Mouse (Mus musculus): Measurements from ENCODE around the gene Sgpp2. TPM values are rescaled to one million over a fixed set of nuclear protein-coding genes. Genes with fewer than 3 reads are reported as not detected.
A peak's percentile ranks its signal among the peaks of the same experiment; 100 is the strongest.

Gene Sgpp2
- polyA plus RNA-seq, 1 experiment from 2014 or later = 22.1 TPM

DNA sequence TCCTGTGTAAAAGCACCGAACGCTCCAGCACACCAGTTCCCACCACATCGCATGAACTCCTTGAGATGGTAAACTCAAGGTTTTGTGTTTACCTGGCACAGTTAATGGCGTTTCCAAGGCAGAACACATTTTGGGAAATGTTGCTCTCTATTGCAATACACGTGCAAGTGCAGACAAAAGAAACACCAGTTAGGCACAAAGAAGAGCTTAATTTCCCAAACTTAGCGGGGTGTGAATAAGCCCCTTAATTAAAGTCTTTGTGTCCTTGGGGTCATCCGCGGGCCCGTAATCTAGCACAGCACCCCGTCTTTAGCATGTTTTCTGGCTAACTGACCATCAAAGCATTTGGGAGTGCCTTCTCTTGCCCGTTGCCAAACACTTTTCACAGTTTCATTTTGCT is 118.7 kb downstream of the Sgpp2 start:
- Histone ChIP-seq H3K27me3 (ENCODE audit: insufficient read depth, low read length) (no peaks in the 10 kb centered on the region), H3K4me1 (ENCODE audit: insufficient read depth, low read length) (peaks cover 18% of the 10 kb centered on the region), H3K9me3 (ENCODE audit: low read length) (no peaks in the 10 kb centered on the region), H3K9ac (replicated peaks; ENCODE audit: low read length) (no peak overlapping the region), H3K27ac (ENCODE audit: low read length) (no peak overlapping the region), H3K36me3 (ENCODE audit: insufficient read depth, low read length) (no peaks in the 10 kb centered on the region), H3K4me2 (replicated peaks; ENCODE audit: low read depth, low read length) (no peak overlapping the region), H3K4me3 (ENCODE audit: low read length) (no peak overlapping the region)
- WGBS = 71% methylated on average over 11 of the region's 11 CpGs
- no peak for ATAC-seq (ENCODE audit: low FRiP score, low TSS enrichment)

DNA sequence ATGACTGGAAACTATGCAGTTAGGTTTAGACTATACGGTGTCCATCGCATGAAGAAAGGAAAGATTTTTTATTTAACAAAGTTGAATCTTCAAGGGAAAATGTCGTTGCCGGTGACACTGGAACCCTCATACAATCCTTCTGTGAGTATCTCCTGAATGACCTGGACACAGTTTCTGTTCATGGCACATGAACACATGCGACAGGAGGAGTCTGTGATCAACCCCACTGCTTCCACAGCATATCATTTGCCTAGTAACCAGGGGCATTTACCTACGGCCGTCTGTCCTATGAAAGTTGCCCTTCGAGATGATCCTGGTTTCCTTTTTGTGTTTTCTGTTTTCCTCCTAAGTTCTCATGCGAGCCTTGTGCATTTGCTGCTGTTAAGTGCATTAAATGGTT is 123.3 kb downstream of the Sgpp2 start:
- no peak overlapping the region for H3K4me3 ChIP-seq (ENCODE audit: low read length)
- no peaks in the 10 kb centered on the region for H3K9me3 ChIP-seq (ENCODE audit: low read length)
- 0 out of 2 replicates have a peak, but pooled peaks cover 3% of the 10 kb centered on the region for H3K4me1 ChIP-seq (ENCODE audit: insufficient read depth, low read length)
- no peak for ATAC-seq (ENCODE audit: low FRiP score, low TSS enrichment)
- no peaks in the 10 kb centered on the region for H3K36me3 ChIP-seq (ENCODE audit: insufficient read depth, low read length)
- H3K27ac ChIP-seq (ENCODE audit: low read length) = no peak overlapping the region
- H3K4me2 ChIP-seq (replicated peaks; ENCODE audit: low read depth, low read length) = no peak overlapping the region
- H3K9ac ChIP-seq (replicated peaks; ENCODE audit: low read length) = no peak overlapping the region
- 93% methylated on average over 9 of the region's 9 CpGs for WGBS
- no peaks in the 10 kb centered on the region for H3K27me3 ChIP-seq (ENCODE audit: insufficient read depth, low read length)

DNA sequence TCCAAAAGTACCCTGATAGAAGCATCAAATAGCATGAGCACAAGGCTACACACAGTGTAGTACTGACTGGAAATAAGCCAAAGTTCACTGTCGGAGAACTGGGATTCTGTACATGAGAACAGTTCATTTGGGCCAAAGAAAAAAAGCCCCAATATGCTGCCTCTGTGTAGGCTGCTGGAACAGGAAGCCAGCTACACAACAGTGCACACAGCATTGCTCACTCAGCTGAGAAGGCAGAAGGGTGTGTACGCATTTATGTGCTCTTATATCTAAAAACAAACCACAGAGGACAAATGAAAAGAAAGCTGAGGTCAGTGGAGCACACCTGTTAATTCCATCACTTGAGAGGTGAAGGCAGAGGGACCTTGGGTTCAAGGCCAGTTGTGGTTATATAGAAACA is 125.8 kb downstream of the Sgpp2 start:
- H3K4me3 ChIP-seq (ENCODE audit: low read length) = no peak overlapping the region
- 42% methylated on average over 2 of the region's 2 CpGs for WGBS
- peak overlapping the region; percentile 71 for H3K27ac ChIP-seq (ENCODE audit: low read length)
- H3K4me1 ChIP-seq (ENCODE audit: insufficient read depth, low read length) = 0 out of 2 replicates have a peak, but pooled peaks cover 3% of the 10 kb centered on the region
- no peak overlapping the region for H3K9ac ChIP-seq (replicated peaks; ENCODE audit: low read length)
- ATAC-seq (ENCODE audit: low FRiP score, low TSS enrichment) = peak; percentile 81
- H3K36me3 ChIP-seq (ENCODE audit: insufficient read depth, low read length) = peaks cover 3% of the 10 kb centered on the region; the same call in 1 of the 2 replicates
- H3K27me3 ChIP-seq (ENCODE audit: insufficient read depth, low read length) = no peaks in the 10 kb centered on the region
- H3K4me2 ChIP-seq (replicated peaks; ENCODE audit: low read depth, low read length) = no peak overlapping the region
- H3K9me3 ChIP-seq (ENCODE audit: low read length) = no peaks in the 10 kb centered on the region

DNA sequence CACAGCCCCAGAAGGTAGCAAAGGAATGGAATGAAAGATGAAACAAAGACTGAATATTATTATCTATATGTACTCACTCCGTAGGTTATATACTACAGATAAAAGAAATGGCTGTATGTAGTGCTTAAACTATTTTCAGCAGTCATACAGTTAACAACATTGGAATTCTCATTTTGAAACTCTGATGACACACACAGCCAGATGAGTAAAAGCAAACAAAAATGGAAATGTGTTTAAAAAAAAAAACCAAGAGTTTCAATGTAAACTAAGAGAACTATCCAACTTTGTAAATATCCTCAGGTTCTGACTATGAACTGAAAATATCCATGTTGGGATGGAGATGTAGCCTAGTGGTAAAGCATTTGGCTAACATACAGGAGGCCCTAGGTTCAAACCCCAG is 126.3 kb downstream of the Sgpp2 start:
- Histone ChIP-seq H3K27ac (ENCODE audit: low read length) (peak overlapping the region; percentile 71), H3K36me3 (ENCODE audit: insufficient read depth, low read length) (peaks cover 3% of the 10 kb centered on the region; the same call in 1 of the 2 replicates), H3K27me3 (ENCODE audit: insufficient read depth, low read length) (no peaks in the 10 kb centered on the region), H3K4me3 (ENCODE audit: low read length) (no peak overlapping the region), H3K9ac (replicated peaks; ENCODE audit: low read length) (no peak overlapping the region), H3K9me3 (ENCODE audit: low read length) (no peaks in the 10 kb centered on the region), H3K4me2 (replicated peaks; ENCODE audit: low read depth, low read length) (no peak overlapping the region), H3K4me1 (ENCODE audit: insufficient read depth, low read length) (0 out of 2 replicates have a peak, but pooled peaks cover 3% of the 10 kb centered on the region)
- no peak for ATAC-seq (ENCODE audit: low FRiP score, low TSS enrichment)
- 89% methylated on average over 1 of the region's 1 CpGs for WGBS

DNA sequence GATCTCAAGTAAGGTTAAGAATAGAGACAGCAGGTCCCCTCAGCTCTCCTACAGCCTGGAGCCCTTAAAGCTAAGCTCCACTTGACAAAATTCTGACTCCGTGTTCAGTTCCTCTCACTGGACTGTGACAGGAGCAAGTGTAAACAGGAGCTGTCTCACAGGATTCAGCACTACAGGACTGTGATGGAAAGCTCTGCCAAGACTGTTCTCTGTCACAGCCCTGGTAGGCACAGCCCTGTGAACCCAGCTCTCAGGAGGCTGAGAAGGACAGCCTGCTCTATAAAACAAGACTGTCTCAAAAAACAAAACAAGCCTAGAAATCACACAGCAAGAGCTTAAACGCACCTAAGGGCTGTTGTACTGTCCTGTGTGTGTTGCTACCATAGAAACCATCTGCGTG is 127.0 kb downstream of the Sgpp2 start:
- H3K4me3 ChIP-seq (ENCODE audit: low read length) = no peak overlapping the region

DNA sequence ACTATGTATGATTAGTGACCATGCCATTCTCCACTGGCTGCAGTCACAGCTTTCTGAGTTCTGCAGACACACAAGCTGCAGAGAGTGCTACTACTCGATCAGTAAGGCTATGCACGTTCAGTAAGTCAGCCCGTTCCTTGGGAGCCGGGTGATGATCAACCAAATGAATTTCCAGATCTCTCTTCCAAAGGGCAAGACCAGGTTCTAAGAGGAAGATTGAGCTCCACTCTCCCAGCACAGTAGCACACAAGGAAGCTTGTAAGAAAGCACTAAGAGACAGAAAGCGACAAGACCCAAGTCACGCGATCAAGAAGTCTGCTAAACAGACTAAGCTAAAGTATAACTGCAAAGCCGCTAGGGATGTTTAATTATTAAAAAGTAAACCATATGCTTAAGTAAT is 130.6 kb downstream of the Sgpp2 start:
- peaks cover 23% of the 10 kb centered on the region for H3K36me3 ChIP-seq (ENCODE audit: insufficient read depth, low read length)
- peak overlapping the region; percentile 84 for H3K27ac ChIP-seq (ENCODE audit: low read length)
- no peak overlapping the region for H3K4me2 ChIP-seq (replicated peaks; ENCODE audit: low read depth, low read length)
- 72% methylated on average over 8 of the region's 8 CpGs for WGBS
- no peaks in the 10 kb centered on the region for H3K27me3 ChIP-seq (ENCODE audit: insufficient read depth, low read length)
- H3K4me3 ChIP-seq (ENCODE audit: low read length) = no peak overlapping the region
- no peak overlapping the region for H3K9ac ChIP-seq (replicated peaks; ENCODE audit: low read length)
- 0 out of 2 replicates have a peak, but pooled peaks cover 5% of the 10 kb centered on the region for H3K4me1 ChIP-seq (ENCODE audit: insufficient read depth, low read length)
- ATAC-seq (ENCODE audit: low FRiP score, low TSS enrichment) = peak; percentile 77
- H3K9me3 ChIP-seq (ENCODE audit: low read length) = no peaks in the 10 kb centered on the region

More for the DNA sequence above, 127.0 kb downstream of the Sgpp2 start:
- no peaks in the 10 kb centered on the region for H3K9me3 ChIP-seq (ENCODE audit: low read length)
- no peaks in the 10 kb centered on the region for H3K27me3 ChIP-seq (ENCODE audit: insufficient read depth, low read length)
- no peak overlapping the region for H3K9ac ChIP-seq (replicated peaks; ENCODE audit: low read length)
- no peak overlapping the region for H3K4me2 ChIP-seq (replicated peaks; ENCODE audit: low read depth, low read length)
- WGBS = 74% methylated on average over 3 of the region's 3 CpGs
- no peak overlapping the region for H3K27ac ChIP-seq (ENCODE audit: low read length)
- ATAC-seq (ENCODE audit: low FRiP score, low TSS enrichment) = no peak
- 0 out of 2 replicates have a peak, but pooled peaks cover 3% of the 10 kb centered on the region for H3K4me1 ChIP-seq (ENCODE audit: insufficient read depth, low read length)
- H3K36me3 ChIP-seq (ENCODE audit: insufficient read depth, low read length) = peaks cover 5% of the 10 kb centered on the region; the same call in 1 of the 2 replicates

DNA sequence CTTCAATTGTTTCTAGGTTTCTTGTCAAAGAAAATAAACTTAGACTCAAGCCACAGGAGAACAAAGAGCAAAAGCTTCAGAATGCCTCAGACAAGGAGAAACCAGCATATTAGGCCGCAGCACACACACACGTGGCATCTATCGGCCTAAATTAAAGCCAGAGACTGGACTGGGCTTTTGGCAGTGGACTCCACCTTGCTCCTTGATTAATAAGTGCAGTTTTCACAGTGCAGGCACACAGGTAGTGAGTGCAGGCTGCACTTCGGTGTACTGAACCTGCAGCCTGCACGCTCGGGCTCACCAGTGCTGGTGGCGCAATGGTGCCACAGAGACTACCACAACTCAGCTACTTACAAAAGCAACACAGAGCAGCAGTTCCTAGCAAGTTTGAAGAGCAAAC is 132.9 kb downstream of the Sgpp2 start:
- Histone ChIP-seq H3K9ac (replicated peaks; ENCODE audit: low read length) (no peak overlapping the region), H3K4me2 (replicated peaks; ENCODE audit: low read depth, low read length) (no peak overlapping the region), H3K9me3 (ENCODE audit: low read length) (no peaks in the 10 kb centered on the region), H3K4me3 (ENCODE audit: low read length) (no peak overlapping the region), H3K4me1 (ENCODE audit: insufficient read depth, low read length) (0 out of 2 replicates have a peak, but pooled peaks cover 10% of the 10 kb centered on the region), H3K27me3 (ENCODE audit: insufficient read depth, low read length) (no peaks in the 10 kb centered on the region), H3K27ac (ENCODE audit: low read length) (no peak overlapping the region), H3K36me3 (ENCODE audit: insufficient read depth, low read length) (peaks cover 23% of the 10 kb centered on the region)
- ATAC-seq (ENCODE audit: low FRiP score, low TSS enrichment) = no peak
- 93% methylated on average over 7 of the region's 7 CpGs for WGBS

DNA sequence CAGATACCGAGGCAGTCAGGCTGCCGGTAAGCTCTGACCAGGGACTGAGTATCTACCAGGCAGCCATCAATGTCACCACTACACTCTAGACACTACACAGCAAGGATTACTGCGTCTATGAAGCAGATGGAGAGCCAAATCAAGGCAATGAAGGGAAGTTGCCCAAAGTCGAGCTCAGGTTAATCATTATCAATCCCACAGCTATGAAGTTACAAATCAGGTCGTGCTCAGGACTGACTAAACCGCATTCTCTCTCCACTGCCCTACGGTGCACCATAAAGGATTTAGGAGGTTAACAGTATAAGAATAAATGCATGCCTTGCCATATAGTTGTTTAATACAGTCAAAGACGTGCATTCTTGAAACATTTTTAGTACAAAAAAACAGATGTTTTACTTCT is 136.1 kb downstream of the Sgpp2 start:
- no peak overlapping the region for H3K4me3 ChIP-seq (ENCODE audit: low read length)
- H3K27ac ChIP-seq (ENCODE audit: low read length) = peak overlapping the region; percentile 35; the same call in 1 of the 2 replicates
- H3K36me3 ChIP-seq (ENCODE audit: insufficient read depth, low read length) = peaks cover 28% of the 10 kb centered on the region
- ATAC-seq (ENCODE audit: low FRiP score, low TSS enrichment) = peak; percentile 75
- WGBS = 68% methylated on average over 8 of the region's 8 CpGs
- 0 out of 2 replicates have a peak, but pooled peaks cover 10% of the 10 kb centered on the region for H3K4me1 ChIP-seq (ENCODE audit: insufficient read depth, low read length)
- H3K9me3 ChIP-seq (ENCODE audit: low read length) = no peaks in the 10 kb centered on the region
- H3K4me2 ChIP-seq (replicated peaks; ENCODE audit: low read depth, low read length) = no peak overlapping the region
- no peaks in the 10 kb centered on the region for H3K27me3 ChIP-seq (ENCODE audit: insufficient read depth, low read length)
- no peak overlapping the region for H3K9ac ChIP-seq (replicated peaks; ENCODE audit: low read length)

DNA sequence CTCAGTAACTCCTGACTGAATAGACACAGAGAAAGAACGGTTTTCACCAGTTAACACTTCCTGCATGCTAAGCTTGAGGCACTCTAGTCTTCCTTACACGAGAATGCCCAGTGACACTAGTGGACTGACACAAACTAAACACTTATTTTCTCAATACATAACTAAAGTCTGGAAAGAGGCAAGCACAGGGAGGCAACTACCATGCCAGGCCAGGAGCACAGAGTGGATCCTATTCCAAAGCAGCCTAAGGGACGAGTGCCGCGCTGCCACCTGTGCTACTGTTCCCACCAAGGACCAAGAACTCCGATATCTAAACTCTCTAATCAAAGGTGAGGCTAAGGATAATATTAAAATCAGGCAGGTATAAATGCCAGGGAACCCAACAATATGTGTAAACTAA is 136.6 kb downstream of the Sgpp2 start:
- Histone ChIP-seq H3K9me3 (ENCODE audit: low read length) (no peaks in the 10 kb centered on the region), H3K4me2 (replicated peaks; ENCODE audit: low read depth, low read length) (no peak overlapping the region), H3K36me3 (ENCODE audit: insufficient read depth, low read length) (peaks cover 28% of the 10 kb centered on the region), H3K4me3 (ENCODE audit: low read length) (no peak overlapping the region), H3K4me1 (ENCODE audit: insufficient read depth, low read length) (0 out of 2 replicates have a peak, but pooled peaks cover 10% of the 10 kb centered on the region), H3K27ac (ENCODE audit: low read length) (peak overlapping the region; percentile 73; the same call in 1 of the 2 replicates), H3K27me3 (ENCODE audit: insufficient read depth, low read length) (no peaks in the 10 kb centered on the region), H3K9ac (replicated peaks; ENCODE audit: low read length) (no peak overlapping the region)
- no peak for ATAC-seq (ENCODE audit: low FRiP score, low TSS enrichment)
- 89% methylated on average over 6 of the region's 6 CpGs for WGBS

DNA sequence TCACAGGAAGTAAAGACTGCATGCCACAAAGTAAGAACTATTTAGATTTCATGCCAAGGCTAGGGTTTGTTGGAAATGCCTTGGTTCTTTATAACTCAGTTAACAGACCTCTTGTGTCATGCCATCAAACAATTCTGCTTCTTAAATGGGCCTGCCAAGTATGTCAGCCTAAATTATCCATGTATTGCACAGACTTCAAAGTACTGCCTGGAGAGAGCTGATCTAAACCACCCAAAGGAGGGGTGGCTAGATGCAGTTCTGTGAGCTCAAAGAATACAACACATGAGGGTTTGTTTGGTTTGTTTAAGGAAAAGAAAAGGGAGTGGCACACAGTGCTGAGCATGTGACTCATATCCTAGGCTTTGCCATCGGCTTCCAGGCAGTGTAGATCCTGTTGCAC is 137.9 kb downstream of the Sgpp2 start:
- H3K36me3 ChIP-seq (ENCODE audit: insufficient read depth, low read length) = peaks cover 24% of the 10 kb centered on the region
- H3K9ac ChIP-seq (replicated peaks; ENCODE audit: low read length) = no peak overlapping the region
- WGBS = 73% methylated on average over 1 of the region's 1 CpGs

More for the DNA sequence above, 137.9 kb downstream of the Sgpp2 start:
- H3K4me2 ChIP-seq (replicated peaks; ENCODE audit: low read depth, low read length) = no peak overlapping the region
- H3K9me3 ChIP-seq (ENCODE audit: low read length) = no peaks in the 10 kb centered on the region
- no peak overlapping the region for H3K27ac ChIP-seq (ENCODE audit: low read length)
- ATAC-seq (ENCODE audit: low FRiP score, low TSS enrichment) = no peak
- H3K4me1 ChIP-seq (ENCODE audit: insufficient read depth, low read length) = 0 out of 2 replicates have a peak, but pooled peaks cover 10% of the 10 kb centered on the region
- H3K4me3 ChIP-seq (ENCODE audit: low read length) = no peak overlapping the region
- H3K27me3 ChIP-seq (ENCODE audit: insufficient read depth, low read length) = no peaks in the 10 kb centered on the region

Data from kidney, embryonic 16.5 days (tissue).